Mouse (Mus musculus): ENCODE measurements around the gene AL607142.1. TPM values are rescaled to one million over a fixed set of nuclear protein-coding genes. Genes with fewer than 3 reads are reported as not detected.

The AL607142.1 gene
- total RNA-seq, 2 experiments from 2014 or later, result not detected

DNA sequence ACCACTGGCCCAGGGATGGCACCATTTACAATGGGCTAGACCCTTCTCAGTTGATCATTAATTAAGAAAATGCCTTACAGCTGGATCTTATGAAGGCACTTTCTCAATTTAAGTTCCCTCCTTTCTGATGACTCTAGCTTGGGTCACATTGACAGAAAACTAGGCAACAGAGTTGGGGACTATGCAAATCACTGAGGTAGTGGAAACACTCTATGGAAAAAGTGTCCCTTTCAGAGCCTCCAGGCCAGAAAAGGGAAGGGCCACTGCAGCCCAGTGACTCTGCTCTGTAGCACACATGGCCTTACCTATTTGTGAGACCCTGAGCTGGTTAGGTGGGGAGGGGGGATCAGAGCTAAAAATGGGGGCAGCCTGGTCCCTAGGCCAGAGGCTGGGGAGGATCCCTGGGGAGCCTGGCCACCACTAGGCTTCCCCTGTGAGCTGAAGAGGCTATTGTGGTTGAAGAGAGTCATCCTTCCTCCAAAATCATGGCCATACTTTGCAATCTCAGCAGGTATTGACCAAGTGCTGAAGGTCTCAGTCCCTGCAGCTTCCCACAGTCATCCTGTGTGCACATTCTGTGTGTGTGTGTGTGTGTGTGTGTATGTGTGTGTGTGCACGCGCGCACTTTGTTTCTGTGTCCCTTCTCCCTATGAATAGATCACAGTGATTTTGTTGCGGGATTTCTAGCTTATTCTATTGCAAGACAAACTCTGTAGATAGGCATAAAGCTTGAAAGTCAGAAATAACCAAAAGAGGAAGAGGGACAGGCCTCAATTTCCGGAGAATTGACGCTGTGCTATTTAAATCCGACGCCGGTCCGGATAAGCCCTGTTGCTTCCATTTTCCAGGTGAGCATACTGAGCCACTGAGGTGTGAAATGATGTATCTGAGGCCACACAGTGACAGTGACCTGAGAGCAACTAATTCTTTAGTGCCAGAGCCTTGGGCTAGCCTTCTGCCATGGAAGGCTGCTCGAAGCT is 11.5 kb upstream of the AL607142.1 start:
- intact Hi-C loops (cut with DNase I), result no loop called here
- no peak for DNase-seq (ENCODE audit: extremely low spot score in 1 of 2, low spot score in 2 of 2)

DNA sequence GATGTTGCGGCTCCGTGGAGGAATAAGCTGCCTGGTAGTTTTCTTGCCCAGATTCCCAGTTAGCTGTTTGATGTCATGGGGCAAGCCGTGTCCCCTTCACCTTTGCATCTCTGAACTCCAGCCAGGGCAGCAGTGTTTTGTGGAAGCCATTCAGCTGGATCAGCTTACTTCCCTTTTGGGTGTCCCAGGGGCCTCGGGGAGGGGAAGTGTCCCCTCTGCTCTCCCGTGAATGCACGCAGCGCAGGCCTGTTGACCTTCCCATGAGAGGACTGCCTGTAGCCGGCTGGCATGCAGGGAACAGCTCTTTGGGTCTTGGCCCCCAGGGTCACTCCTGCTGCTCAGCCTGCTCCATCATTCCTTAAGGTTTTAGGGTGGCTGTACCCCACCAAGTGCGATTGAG is 10.7 kb upstream of the AL607142.1 start:
- DNase-seq (ENCODE audit: extremely low spot score in 1 of 2, low spot score in 2 of 2), result no peak
- intact Hi-C loops (cut with DNase I), result no loop called here

DNA sequence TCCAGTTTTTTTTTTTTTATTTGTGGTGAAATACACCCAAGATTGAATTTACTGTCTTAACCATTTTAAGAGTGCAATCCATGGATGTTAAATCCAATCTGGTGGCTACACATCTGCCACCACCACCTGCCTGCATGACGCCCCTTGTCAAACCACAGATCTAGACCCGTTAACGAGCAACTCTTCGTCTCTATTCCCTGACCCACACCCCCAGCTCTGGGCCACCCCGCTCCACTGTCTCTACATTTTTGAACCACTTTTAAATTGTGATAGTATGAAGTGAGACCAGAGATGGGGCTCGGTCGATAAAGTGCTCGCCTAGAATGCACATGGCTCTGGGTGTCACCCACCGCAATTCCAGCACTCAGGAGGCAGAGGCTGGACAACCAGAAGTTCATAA is 8.3 kb upstream of the AL607142.1 start:
- intact Hi-C loops (cut with DNase I), result no loop called here
- DNase-seq (ENCODE audit: extremely low spot score in 1 of 2, low spot score in 2 of 2), result no peak

DNA sequence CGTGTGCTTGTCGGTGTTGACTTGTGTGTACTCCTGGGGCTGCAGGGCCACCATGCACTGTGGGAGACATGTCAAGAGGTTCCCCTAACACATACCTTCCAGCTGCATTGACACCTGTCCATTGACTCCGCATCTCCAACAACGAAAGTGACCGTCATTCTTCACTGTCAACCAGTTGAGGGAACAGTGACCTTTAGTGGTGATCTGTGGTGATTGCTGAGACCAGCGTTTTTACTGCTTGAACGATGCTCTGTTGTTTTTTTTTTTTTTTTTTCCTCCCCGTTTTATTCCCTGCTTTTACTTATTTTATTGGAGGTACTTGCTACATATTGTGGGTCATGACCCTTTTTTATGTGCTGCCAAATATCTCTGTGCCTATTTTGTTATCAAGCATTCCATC is 7.3 kb upstream of the AL607142.1 start:
- intact Hi-C loops (cut with DNase I), result no loop called here
- DNase-seq (ENCODE audit: extremely low spot score in 1 of 2, low spot score in 2 of 2), result no peak

DNA sequence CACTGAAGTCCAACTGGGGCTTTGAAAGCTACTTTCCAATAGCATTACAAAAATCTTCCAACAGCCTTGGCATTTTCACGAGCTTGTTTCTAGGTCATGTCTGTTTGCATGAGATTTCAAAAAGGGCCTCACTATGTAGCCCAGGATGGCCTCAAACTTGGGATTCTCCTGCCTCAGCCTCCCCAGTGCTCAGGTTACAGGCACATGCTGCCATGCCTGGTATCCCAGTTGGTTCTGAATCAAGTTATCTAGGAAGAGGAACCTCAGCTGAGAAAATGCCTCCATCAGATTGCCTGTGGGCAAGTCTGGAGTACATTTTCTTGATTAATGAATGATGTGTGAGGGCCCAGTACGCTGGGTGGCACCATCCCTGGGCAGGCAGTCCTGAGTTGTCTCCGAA is 6.6 kb upstream of the AL607142.1 start:
- intact Hi-C loops (cut with DNase I), result no loop called here

DNA sequence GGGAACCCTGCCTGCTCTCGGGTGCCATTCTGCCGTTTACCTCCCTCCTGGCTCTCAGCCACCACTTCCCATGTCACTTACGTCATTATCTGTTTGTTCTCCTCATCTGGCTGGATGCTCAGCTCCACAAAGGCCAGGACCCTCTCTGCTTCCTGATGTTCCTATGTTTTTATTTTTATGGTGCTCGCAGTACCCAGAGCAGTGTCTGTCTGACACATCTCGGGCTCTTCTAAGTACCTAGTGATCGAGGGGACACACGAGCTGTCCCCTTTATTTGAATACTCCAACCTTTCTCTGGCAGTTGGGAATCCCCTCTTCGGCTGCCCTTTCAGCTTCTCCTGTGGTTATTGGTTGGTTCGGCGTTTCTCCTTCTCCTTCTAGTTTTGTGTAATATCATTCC is 6.0 kb upstream of the AL607142.1 start:
- DNase-seq (ENCODE audit: extremely low spot score in 1 of 2, low spot score in 2 of 2), result no peak
- intact Hi-C loops (cut with DNase I), result no loop called here

More for the DNA sequence above, 6.6 kb upstream of the AL607142.1 start:
- no peak for DNase-seq (ENCODE audit: extremely low spot score in 1 of 2, low spot score in 2 of 2)

DNA sequence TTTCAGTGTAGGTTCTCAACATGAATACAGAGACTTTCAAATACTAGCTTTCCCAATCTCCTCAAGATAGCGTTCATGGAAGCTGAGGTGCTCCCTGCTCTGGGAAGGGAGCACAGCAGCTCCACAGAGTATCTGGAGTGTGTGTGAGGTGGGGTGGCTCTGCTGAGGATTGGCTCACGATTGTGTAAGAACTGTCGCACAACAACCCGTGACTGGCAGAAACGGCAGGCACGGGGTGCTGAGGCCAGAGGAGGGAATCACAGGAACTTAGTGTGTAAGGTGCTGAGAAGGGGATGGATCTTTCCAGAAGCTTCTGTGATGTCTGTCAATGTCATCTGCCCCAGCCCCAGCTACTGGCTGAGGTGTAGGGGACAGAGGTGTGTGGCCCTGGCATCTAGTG is 3.1 kb upstream of the AL607142.1 start:
- DNase-seq (ENCODE audit: extremely low spot score in 1 of 2, low spot score in 2 of 2), result no peak
- intact Hi-C loops (cut with DNase I), result no loop called here

DNA sequence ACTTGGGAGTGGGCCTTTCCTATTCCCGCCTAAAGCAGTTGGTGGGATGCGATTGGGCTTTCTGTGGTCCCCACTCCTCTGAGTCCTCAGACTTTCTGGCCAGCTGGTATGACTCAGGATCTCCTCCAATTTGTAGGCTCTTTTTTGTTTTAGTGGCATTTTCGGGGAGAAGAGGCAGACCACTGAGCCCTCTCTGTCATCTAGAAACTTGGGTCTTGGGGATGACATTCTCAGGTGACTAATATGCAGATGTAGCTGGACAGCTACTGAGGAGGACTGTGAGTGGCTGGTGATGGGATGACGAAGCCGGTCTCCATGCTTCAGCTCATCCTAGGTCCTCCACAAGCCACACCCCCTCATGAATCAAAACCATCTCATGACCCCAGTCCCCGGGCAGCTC is 2.6 kb upstream of the AL607142.1 start:
- DNase-seq (ENCODE audit: extremely low spot score in 1 of 2, low spot score in 2 of 2), result no peak
- intact Hi-C loops (cut with DNase I), result no loop called here

DNA sequence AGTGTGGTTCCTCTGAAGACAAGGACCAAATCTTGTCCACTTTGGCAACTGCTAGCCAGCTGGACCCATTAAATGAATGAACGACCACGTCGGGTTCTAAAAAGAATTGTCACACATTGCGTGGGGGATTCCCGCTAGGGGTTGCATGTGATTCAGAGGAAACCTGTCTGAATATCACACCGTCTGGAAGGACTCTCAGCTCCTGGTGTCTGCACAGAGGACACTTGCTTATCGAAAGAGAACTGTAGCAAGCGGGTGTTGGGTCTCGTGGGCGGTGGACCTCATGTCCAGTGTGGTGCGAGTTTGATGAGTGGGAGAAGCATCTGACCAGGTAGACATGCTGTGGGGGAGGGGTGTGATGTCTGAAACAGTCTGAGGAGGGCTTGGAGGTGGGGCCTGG is 2.0 kb upstream of the AL607142.1 start:
- DNase-seq (ENCODE audit: extremely low spot score in 1 of 2, low spot score in 2 of 2), result no peak
- intact Hi-C loops (cut with DNase I), result no loop called here

DNA sequence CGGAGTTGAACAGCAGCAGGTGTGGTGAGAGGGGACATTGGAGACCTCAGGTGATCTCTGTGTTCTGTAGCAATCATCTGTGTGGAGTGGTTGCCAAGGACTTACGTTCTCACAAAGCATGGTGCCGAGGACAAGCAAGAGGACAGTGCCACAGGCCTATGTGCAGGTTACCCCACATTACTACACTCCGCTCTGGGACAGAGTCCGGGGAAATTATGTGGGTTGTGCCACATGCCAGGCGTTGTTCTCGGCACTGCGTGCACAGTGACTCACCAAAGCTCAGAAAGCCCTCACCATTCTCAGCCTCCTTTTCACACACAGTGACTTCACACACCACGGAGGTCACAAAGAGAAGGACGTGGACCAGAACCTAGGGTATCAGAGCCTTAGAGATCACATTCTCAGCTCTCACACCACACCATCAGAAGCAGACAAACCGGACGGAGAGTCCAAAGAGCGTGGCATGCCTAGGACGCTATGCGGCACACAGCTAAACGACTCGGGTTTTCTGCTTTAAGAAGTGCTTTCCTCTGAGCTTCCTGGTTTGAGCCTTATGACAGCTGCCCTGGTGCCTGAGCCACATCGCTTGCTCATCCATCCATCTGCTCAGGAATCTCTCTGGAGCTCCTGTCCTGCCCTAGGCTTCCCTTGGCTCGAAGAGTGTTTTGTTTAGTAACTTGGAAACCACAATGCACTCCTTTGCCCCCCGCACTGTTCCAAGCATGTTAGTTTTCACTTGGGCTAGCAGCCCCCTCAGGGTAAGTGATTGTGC is 1.3 kb upstream of the AL607142.1 start:
- intact Hi-C loops (cut with DNase I), result no loop called here
- DNase-seq (ENCODE audit: extremely low spot score in 1 of 2, low spot score in 2 of 2), result no peak

DNA sequence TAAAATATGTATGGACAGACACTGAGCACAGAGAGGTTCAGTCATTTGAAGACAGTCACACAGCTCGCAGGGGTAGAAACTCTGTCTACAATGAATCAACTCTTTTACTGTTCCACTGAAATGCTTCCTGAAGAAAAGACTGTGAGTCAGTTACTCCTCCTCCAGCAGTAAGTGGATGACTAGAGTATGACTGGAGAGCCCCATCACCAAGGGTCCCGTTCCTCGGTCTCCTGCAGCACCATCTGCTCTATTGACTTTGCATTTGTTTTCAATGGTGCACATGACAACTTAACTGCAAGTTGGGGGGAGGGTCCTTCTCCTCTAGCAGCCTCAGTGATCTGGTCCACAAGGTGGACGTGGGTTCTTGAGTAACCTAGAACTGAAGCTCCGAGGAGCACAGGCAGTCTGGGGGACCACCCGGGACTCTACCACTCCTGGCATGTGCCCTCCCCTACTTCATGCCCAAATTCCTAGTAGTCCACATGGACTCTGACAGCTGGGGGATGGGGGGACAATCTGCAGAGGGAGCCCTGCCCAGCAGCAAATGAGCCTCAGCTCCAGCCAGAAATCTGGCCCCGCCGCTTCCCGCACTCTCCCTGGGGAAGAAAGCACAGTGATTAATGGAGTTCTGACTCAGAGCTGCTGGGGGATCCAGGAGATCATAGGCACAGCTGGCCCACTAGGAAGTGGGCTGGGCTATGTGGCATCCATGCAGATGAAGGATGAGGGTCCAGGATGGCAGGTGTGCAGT is 2.2 kb downstream of the AL607142.1 start:
- DNase-seq (ENCODE audit: extremely low spot score in 1 of 2, low spot score in 2 of 2), result no peak

DNA sequence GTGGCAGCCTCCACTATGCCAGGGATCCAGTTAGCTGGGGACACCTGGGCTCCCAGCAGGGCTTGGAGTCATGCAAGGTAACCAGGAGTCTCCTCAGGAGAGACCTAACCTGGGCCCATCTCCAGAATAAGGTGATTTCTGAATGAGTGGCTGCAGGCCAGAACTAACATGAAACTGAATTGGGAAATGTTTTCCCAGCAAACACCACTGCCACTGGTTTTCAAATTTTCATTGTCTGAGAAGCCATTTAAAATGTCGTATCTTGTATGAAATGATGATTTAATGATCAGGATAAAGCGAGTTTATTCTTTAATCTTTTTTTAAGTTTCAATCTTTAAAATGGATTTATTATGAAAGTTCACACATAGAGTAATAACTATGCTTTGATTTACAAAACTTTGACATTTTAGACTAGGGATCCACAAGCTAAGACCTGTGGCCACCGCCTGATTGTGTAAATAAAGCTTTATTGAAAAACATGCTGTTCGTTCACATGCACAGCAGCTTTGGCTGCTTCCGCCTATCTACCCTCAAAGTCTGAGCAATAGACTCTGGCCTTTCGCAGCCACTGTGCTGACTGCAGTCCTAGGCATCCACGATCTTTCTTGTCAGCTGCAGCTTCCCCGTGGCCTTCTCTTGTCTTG is 2.9 kb downstream of the AL607142.1 start:
- intact Hi-C loops (cut with DNase I), result no loop called here
- no peak for DNase-seq (ENCODE audit: extremely low spot score in 1 of 2, low spot score in 2 of 2)

More for the DNA sequence above, 2.2 kb downstream of the AL607142.1 start:
- intact Hi-C loops (cut with DNase I), result no loop called here

DNA sequence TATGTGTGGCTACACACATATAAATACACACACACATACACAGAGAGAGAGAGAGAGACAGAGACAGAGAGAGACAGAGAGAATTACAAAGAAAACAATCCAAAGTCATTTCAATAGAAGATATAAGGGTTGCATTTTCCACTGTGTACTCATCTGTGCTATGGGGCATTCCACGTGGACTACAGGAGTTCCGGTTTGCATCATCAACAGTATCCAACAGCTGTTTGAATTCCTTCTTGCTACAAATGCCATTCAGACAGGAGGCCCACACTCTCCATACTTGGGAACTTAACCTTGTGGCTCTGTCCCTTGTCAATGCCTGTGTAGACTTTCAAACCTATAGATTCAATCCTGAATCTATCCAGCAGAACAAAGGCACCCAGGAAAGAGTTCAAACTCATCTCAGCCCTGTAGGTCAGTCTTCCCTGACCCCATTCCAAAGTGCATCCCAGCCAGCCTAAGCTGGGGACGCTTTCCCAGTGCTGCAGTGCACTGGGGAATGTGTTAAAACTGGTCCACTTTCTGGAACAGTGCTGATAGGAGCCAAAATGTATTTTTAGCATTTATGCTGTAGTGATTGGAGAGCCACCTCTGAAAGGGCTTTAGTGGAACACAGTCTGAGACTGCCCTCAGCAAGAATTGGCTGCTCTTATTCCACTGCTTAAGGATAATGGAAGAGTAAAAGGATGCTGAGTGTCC is 4.2 kb downstream of the AL607142.1 start:
- DNase-seq (ENCODE audit: extremely low spot score in 1 of 2, low spot score in 2 of 2), result no peak
- intact Hi-C loops (cut with DNase I), result no loop called here

DNA sequence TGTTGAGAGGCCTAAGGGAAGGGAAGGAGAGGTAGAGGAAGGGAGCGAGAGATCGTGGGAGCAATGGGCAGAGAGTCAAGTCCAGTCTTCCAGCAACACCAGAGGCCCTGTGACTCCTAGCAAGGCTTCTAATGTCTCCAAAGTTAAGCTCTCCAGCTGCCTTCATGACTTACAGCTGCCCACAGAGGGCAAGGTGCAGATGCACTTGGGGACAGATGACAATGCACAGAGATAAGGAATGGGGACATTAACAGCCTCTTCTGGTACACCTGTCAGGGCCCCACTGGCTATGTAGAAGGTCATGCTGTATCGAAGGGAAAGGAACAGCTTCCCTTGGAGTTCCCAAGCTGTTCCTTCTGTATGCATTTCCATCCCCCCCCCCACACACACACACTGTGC is 4.8 kb downstream of the AL607142.1 start:
- DNase-seq (ENCODE audit: extremely low spot score in 1 of 2, low spot score in 2 of 2), result no peak
- intact Hi-C loops (cut with DNase I), result no loop called here

DNA sequence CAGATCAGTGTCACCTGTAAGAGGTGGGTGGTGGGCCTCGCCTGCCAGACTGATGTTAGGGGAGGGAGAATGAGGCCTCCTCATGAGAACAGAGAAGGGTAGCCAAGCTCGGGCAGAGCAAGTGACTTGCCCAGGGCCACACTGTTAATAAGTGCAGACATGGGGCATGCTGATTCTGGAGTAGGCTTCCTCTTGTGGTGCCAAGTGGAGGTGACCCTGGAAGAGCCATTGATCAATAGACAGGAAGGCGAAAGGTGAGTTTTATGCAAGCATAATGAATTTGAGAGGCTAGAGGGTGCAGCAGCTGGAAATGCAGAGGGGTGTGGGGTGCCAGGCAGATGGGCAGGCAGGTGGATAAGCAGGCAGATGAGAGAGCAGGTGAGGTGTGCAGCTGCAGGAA is 6.6 kb downstream of the AL607142.1 start:
- intact Hi-C loops (cut with DNase I), result no loop called here
- no peak for DNase-seq (ENCODE audit: extremely low spot score in 1 of 2, low spot score in 2 of 2)

DNA sequence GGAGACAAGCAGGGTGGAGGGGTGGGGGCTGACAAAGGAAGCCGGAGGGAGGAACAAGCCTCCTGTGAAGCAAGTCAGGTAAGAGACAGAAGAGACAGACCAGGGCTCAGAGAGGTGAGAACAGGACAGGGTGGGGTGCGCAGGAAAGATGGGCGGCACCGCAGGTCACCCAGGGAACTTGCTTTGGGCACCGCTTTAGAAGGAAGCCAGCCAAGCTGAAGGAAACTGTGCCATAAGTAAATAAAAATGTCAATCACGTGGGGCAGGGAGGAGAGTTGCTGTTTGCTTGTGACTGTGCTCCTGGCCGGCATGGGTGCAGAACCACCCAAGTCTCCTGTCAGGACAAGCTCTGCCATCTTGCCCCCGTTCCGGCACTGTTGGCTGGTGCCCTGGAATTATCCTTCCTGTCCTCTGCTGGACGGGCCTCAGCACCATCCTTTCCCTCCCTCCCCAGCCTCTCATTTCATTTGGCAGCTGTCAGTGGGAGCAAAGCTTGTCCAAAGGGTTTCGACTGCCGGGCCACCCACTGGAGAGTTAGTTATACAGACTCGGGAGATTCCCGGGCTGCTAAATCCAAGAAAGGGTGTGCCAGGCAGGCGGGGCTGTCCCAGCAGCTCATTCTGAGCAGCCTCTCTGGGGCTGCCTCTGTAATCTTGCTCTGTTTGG is 7.2 kb downstream of the AL607142.1 start:
- no peak for DNase-seq (ENCODE audit: extremely low spot score in 1 of 2, low spot score in 2 of 2)

DNA sequence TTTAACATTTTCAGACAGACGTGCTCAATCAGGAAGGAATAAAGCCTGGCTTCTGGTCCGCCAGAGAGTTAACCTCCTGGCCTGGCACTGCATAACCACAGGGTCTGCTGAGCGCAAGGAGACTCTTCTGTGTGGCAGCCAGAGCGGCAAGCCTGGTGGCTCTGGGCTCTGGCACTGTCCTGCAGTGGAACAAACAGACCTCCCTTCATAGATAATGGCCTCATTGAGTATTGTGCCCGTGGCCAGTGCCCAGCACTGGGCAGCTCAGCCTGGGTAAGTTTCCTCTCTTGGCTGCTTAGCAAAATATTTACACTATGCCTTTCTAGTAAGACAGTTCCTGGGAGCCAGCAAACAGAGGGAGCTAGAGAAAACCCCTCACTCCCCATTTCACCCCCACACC is 9.3 kb downstream of the AL607142.1 start:
- intact Hi-C loops (cut with DNase I), result no loop called here
- DNase-seq (ENCODE audit: extremely low spot score in 1 of 2, low spot score in 2 of 2), result peak; percentile 36 to 49

More for the DNA sequence above, 7.2 kb downstream of the AL607142.1 start:
- intact Hi-C loops (cut with DNase I), result no loop called here

DNA sequence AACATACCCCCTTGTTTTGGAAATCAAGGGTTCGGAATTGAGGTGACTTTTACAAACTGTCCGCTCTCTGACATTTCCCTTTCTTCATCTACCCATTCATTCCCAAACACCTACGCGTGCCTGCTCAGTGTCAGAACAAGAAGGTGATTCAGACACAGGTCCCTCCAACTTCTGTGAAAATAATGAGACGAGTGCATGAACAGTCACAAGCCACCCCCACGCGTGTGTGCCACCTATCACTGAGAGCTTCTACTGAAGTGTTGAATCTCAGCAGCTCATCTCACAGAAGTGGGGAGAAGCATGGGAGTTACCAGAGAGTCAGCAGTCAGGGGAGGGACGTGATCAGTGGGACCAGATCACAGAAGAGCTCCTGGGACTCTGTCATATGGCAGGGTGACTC is 12.5 kb downstream of the AL607142.1 start:
- intact Hi-C loops (cut with DNase I), result no loop called here
- no peak for DNase-seq (ENCODE audit: extremely low spot score in 1 of 2, low spot score in 2 of 2)
